Mouse (Mus musculus): ENCODE results near the gene Slc30a1. TPM values are rescaled to one million over a fixed set of nuclear protein-coding genes. Genes with fewer than 3 reads are reported as not detected.

The Slc30a1 gene
- polyA plus RNA-seq, 1 experiment from 2014 or later, result 3.1 TPM

- ATAC-seq (ENCODE audit: insufficient number of reproducible peaks, insufficient read depth, low FRiP score, low read depth), result no peak
- Histone ChIP-seq H3K27me3 (ENCODE audit: control insufficient read depth, insufficient read depth, low read length) (no peaks in the 10 kb centered on the region), H3K36me3 (ENCODE audit: control insufficient read depth, insufficient read depth, low read length) (no peaks in the 10 kb centered on the region), H3K4me2 (ENCODE audit: low read length) (no peak overlapping the region; the same call in 1 of the 2 replicates), H3K4me3 (ENCODE audit: control insufficient read depth in 1 of 2, insufficient read depth in 1 of 2, low read depth in 1 of 2, low read length in 2 of 2) (no peak overlapping the region), H3K27ac (replicated peaks in 1 of 2; ENCODE audit: control insufficient read depth in 1 of 2, insufficient read depth in 1 of 2, low read depth in 2 of 2, low read length in 2 of 2) (peak overlapping the region in 1 of 2 experiments; percentile 27; a peak in 1 of 4 replicates), H3K9me3 (ENCODE audit: control insufficient read depth, low read length) (no peaks in the 10 kb centered on the region), H3K4me1 (ENCODE audit: control insufficient read depth in 2 of 2, insufficient read depth in 2 of 2, low read length in 2 of 2) (peaks cover 0 to 3% of the 10 kb centered on the region in 2 experiments; a peak in 1 of 4 replicates), H3K9ac (ENCODE audit: low read length) (no peak overlapping the region)
- WGBS, result 89% methylated on average over 2 of the region's 2 CpGs
These were observed 50.3 kb downstream of the Slc30a1 start for GRCm38 (mm10) chr1:191956871-191957270.

GRCm38 (mm10) chr1:191957321-191957720, 50.8 kb downstream of the Slc30a1 start:
- no peak overlapping the region for H3K9ac ChIP-seq (ENCODE audit: low read length)
- H3K9me3 ChIP-seq (ENCODE audit: control insufficient read depth, low read length), result no peaks in the 10 kb centered on the region
- peaks cover 0 to 3% of the 10 kb centered on the region in 2 experiments; a peak in 1 of 4 replicates for H3K4me1 ChIP-seq (ENCODE audit: control insufficient read depth in 2 of 2, insufficient read depth in 2 of 2, low read length in 2 of 2)
- 92% methylated on average over 3 of the region's 3 CpGs for WGBS
- no peak for ATAC-seq (ENCODE audit: insufficient number of reproducible peaks, insufficient read depth, low FRiP score, low read depth)
- no peak overlapping the region for H3K27ac ChIP-seq (replicated peaks in 1 of 2; ENCODE audit: control insufficient read depth in 1 of 2, insufficient read depth in 1 of 2, low read depth in 2 of 2, low read length in 2 of 2)
- H3K27me3 ChIP-seq (ENCODE audit: control insufficient read depth, insufficient read depth, low read length), result no peaks in the 10 kb centered on the region
- H3K4me3 ChIP-seq (ENCODE audit: control insufficient read depth in 1 of 2, insufficient read depth in 1 of 2, low read depth in 1 of 2, low read length in 2 of 2), result no peak overlapping the region
- H3K4me2 ChIP-seq (ENCODE audit: low read length), result no peak overlapping the region
- H3K36me3 ChIP-seq (ENCODE audit: control insufficient read depth, insufficient read depth, low read length), result no peaks in the 10 kb centered on the region

- no peaks in the 10 kb centered on the region; a peak in 1 of 4 replicates for H3K4me1 ChIP-seq (ENCODE audit: control insufficient read depth in 2 of 2, insufficient read depth in 2 of 2, low read length in 2 of 2)
- H3K4me3 ChIP-seq (ENCODE audit: control insufficient read depth in 1 of 2, insufficient read depth in 1 of 2, low read depth in 1 of 2, low read length in 2 of 2), result no peak overlapping the region
- no peak overlapping the region for H3K27ac ChIP-seq (replicated peaks in 1 of 2; ENCODE audit: control insufficient read depth in 1 of 2, insufficient read depth in 1 of 2, low read depth in 2 of 2, low read length in 2 of 2)
- no peaks in the 10 kb centered on the region for H3K36me3 ChIP-seq (ENCODE audit: control insufficient read depth, insufficient read depth, low read length)
- no peak overlapping the region for H3K9ac ChIP-seq (ENCODE audit: low read length)
- H3K9me3 ChIP-seq (ENCODE audit: control insufficient read depth, low read length), result no peaks in the 10 kb centered on the region
- H3K27me3 ChIP-seq (ENCODE audit: control insufficient read depth, insufficient read depth, low read length), result no peaks in the 10 kb centered on the region
- ATAC-seq (ENCODE audit: insufficient number of reproducible peaks, insufficient read depth, low FRiP score, low read depth), result no peak
- WGBS, result 52% methylated on average over 2 of the region's 2 CpGs
- H3K4me2 ChIP-seq (ENCODE audit: low read length), result no peak overlapping the region
These were observed 54.4 kb downstream of the Slc30a1 start for GRCm38 (mm10) chr1:191960946-191961345.

Other genes with a start within 250 kb of the Slc30a1 start
- gene Lpgat1, start 188.9 kb upstream of the Slc30a1 start, polyA plus RNA-seq (2014; fragmentation: Nextera tagmentation; extraction: Ambion mirVana), result 59.3 and 65.6 TPM in 2 replicates
- gene Nek2, start 85.3 kb upstream of the Slc30a1 start, polyA plus RNA-seq (2014; fragmentation: Nextera tagmentation; extraction: Ambion mirVana), result 28.7 and 30.9 TPM in 2 replicates
- 4.4 and 7.0 TPM in 2 replicates for gene Rd3, start 70.6 kb downstream of the Slc30a1 start, polyA plus RNA-seq (2014; fragmentation: Nextera tagmentation; extraction: Ambion mirVana)
- gene Traf5, start 185.8 kb downstream of the Slc30a1 start, polyA plus RNA-seq (2014; fragmentation: Nextera tagmentation; extraction: Ambion mirVana), result 11.0 and 16.9 TPM in 2 replicates
- gene Rcor3, start 231.3 kb downstream of the Slc30a1 start, polyA plus RNA-seq (2014; fragmentation: Nextera tagmentation; extraction: Ambion mirVana), result 39.3 and 40.0 TPM in 2 replicates